Mouse (Mus musculus) lung, adult 2 months (tissue): ENCODE results near the gene Fkbp15.

Experiments
- CTCF ChIP-seq: fragments of 200-500 bp; IDR thresholded peaks from 2 replicates; pipeline ENCODE4 v1.5.1; 2011; ENCODE audit warnings: mild to moderate bottlenecking, low read length, control low read depth; ENCODE audit not compliant: insufficient read depth
- POLR2A ChIP-seq: fragments of 200-500 bp; IDR thresholded peaks from 2 replicates; pipeline ENCODE4 v1.6.1; 2011; ENCODE audit warnings: low read depth, mild to moderate bottlenecking, control low read depth, low read length, borderline replicate concordance; ENCODE audit errors: extremely low read depth

DNA sequence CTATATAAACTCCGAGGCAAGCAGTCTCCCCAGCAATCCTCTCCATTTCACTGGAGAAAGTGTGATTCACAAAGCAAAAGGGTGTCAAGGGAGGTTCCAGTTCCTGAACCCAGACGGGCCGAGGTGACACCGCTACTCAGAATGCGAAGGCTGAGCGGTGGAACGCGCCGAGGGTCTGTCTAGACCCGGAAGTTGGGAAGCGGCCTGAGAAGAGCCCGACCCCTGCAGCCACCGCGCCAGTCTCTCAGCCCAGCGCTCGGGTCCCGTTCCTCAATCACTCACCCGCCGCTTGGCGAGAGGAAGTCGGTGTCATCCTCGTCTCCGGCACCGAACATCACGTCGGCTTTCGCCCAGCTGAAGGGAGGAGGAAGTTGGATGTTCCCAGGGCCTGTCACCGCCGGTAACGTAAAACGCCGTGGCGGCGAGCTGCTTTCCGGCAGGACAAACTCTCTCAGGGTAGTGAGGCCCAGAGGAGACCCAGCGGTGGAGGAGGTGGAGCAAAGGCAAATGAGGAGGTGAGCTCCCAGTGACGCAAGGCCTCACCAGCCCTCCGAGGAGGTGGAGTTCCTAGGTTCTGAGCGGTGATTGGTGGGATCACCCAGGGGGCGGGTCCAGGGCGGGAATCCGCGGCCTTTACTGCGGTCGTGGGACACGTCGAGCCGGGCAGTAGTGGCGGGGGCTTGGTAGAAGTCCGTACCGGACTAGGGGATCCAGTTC, at the start of gene Fkbp15, which contains the start of gene Slc31a1:
- TF ChIP-seq CTCF (no peak), POLR2A (peak; percentile 85)
